Mouse (Mus musculus) A20 (cell line): ENCODE measurements around the gene Pcnx2.

Source experiments
- DNase-seq: peaks from one replicate; pipeline ENCODE4 v3.0.0-alpha.2; 2011; ENCODE audit warnings: low read depth, low spot score

Gene Pcnx2

GRCm38 (mm10) chr8:125716211-125716610 is 181.9 kb downstream of the Pcnx2 start:
- DNase-seq: no peak

- DNase-seq: no peak
These were observed 186.6 kb downstream of the Pcnx2 start for GRCm38 (mm10) chr8:125711514-125711913.

DNA sequence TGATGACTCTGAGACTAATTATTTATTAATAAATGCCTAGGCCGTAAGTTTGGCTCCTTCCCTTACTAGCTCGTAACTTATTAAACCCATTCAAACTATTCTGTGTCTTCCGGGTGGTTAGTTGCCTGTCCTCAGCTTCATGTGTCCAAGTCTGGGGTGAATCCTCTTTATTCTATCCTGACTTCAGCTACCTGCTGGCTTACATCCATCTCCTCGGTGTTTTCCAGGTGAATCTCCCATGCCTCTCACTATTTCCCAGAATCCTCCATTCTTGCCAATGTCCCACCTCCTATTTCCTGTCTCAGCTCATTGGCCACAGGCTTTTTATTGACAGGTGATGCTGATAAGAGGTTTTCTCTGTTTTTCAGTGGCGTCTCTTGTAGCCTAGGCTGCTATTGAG is 188.9 kb downstream of the Pcnx2 start:
- no peak for DNase-seq

- no peak for DNase-seq
These were observed 192.3 kb downstream of the Pcnx2 start for GRCm38 (mm10) chr8:125705816-125706215.

GRCm38 (mm10) chr8:125704434-125704833 is 193.7 kb downstream of the Pcnx2 start:
- no peak for DNase-seq

DNA sequence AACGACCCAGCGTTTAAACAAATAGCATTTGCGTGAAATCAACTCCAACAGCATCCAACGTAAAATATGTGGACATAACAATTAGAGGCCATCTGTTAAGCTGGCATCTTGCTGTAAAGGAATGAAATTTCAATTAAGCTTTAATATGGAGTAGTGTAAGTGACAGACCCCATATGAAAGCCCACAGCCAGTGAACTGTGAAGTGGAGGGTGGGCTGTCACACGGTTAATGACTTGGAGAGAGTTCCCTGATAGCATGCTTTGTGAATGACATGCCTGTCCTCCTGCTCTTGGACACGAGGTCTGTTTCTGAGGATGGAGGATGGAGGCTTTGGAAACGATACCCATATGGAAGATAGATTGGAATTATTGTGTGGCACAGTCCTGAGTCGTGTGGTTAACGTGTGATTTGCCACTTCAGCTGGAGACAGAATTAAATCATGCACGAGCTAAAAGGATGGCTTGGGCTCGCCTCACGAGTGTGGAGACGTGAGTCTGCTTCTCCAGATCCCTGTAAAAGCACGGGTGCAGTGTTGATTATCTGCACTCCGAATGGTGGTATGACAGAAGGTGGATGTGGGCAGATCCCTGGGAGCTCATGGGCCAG is 195.1 kb downstream of the Pcnx2 start:
- no peak for DNase-seq
